11 mouse cellular contexts compared by ENCODE assay signal in the genomic region with DNA sequence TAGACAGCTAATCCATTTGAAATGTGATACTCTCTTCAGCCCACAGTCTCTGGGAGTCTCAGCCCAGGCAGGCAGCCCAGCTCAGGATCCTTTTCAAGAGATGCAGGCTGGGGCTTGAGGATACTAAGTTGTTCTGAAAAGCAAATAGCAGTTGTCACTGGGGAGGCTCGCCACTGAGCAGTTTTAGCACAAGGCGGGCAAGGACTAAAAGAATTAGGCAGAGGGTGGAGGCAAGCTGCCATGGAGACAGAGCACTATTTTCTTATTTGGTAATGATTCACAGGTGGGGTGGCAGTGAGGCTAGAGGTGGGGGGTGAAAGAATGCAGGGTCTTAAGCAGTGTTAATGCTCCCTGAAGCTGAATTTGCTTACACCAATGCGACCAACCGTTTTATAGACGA.
DNase-seq lines count a peak whose midpoint lies in the region; ATAC-seq and TF ChIP-seq lines count a peak whose summit lies in the region.
"Had no signal": no experiment of that assay in that cellular context is flagged by ENCODE, and none has a peak within 500 bp of the region (broad histone marks: within the 10 kb centered on the region; RNA-seq: fewer than 3 reads in every experiment).

No protein-coding gene starts in this region.

- no peaks in the 10 kb centered on the region for H3K27me3 ChIP-seq in limb, embryonic 15.5 days
- H3K27me3 ChIP-seq: liver, embryonic 15.5 days had no signal

- no peak for DNase-seq in frontal cortex, postnatal 36 days (ENCODE audit: low spot score in 2 of 2)
- peak; percentile 74 for DNase-seq in brain, embryonic 14.5 days (ENCODE audit: low read depth)
- peak; percentile 71 for DNase-seq in kidney, adult 11 months
- no peak for DNase-seq in adrenal gland, postnatal 25 days
- no peak for DNase-seq in thymus, postnatal 10 days (ENCODE audit: low spot score in 2 of 2)
- no peak for DNase-seq in cerebellum, postnatal 10 days
- DNase-seq: cerebellum, adult 9-10 months; heart, adult 2 months had no signal

- 9% methylated on average over 5 of the region's 5 CpGs for WGBS in limb, embryonic 15.5 days

- no peak for TF ChIP-seq CTCF in brain, embryonic 14.5 days (IDR thresholded peaks at IDR 0.05; ENCODE audit: borderline replicate concordance, extremely low read depth, insufficient read depth, insufficient read length)

- no peak overlapping the region for H3K9ac ChIP-seq in limb, embryonic 15.5 days
- H3K9ac ChIP-seq: liver, embryonic 15.5 days had no signal

- no peak for TF ChIP-seq POLR2A in brain, embryonic 14.5 days (IDR thresholded peaks at IDR 0.05; ENCODE audit: borderline replicate concordance, extremely low read depth, insufficient read depth, insufficient read length, poor library complexity, severe bottlenecking)

- H3K9me3 ChIP-seq in limb, embryonic 15.5 days: no peaks in the 10 kb centered on the region
- H3K9me3 ChIP-seq: liver, embryonic 15.5 days had no signal

- ATAC-seq in frontal cortex, adult (ENCODE audit: low TSS enrichment): peak; percentile 23; the same call in 1 of the 2 replicates
- ATAC-seq in limb, embryonic 15.5 days (ENCODE audit: insufficient number of reproducible peaks, low FRiP score, low TSS enrichment, low read depth): no peak

- peaks cover 29% of the 10 kb centered on the region for H3K4me1 ChIP-seq in limb, embryonic 15.5 days
- H3K4me1 ChIP-seq: liver, embryonic 15.5 days had no signal

- H3K27ac ChIP-seq in limb, embryonic 15.5 days: peak overlapping the region; percentile 47
- H3K27ac ChIP-seq: heart, adult 2 months; liver, embryonic 15.5 days had no signal

- no peaks in the 10 kb centered on the region for H3K36me3 ChIP-seq in limb, embryonic 15.5 days
- H3K36me3 ChIP-seq: liver, embryonic 15.5 days had no signal

- no peak overlapping the region for H3K4me2 ChIP-seq in limb, embryonic 15.5 days
- H3K4me2 ChIP-seq: liver, embryonic 15.5 days had no signal

- no peak overlapping the region for H3K4me3 ChIP-seq in limb, embryonic 15.5 days
- H3K4me3 ChIP-seq: heart, adult 2 months; liver, embryonic 15.5 days had no signal

Comparison
In these comparisons a context has a peak if more than half of its experiments do, and no peak if none do; other contexts are left out.
1. DNase-seq: peak in brain, embryonic 14.5 days (single experiment) and kidney, adult 11 months (single experiment); none in frontal cortex, postnatal 36 days (0 of 2), adrenal gland, postnatal 25 days (single experiment), thymus, postnatal 10 days (0 of 2) and cerebellum, postnatal 10 days (0 of 2).